Mouse (Mus musculus): Measurements from ENCODE around the gene Ccdc124.
A peak's percentile ranks its signal among the peaks of the same experiment; 100 is the strongest.
"Not testable (repeated sequence)": the region's sequence is repeated elsewhere in the genome, so short reads cannot be mapped to it uniquely, and the experiment has no call there.

The Ccdc124 gene

DNA sequence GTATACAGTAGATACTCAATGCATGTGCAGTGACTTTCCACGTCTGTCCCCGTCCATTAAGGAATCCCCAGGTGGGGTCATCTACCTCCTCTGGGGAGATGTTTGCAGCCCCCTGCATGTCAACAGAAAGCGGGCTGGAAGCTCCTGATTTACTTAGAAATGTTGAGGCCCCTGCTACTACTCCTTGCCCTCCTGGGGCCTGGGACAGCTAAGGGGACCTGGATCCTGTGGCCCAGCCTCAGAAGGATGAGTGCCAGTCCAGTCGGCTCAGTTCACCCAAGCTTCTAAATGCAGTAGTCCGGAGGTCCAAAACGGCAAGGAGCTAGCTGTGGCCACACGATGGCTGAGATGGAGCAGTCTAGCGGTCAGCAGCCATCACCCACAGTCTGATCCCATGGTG lies 29.8 kb downstream of the Ccdc124 start:
- no peak for DNase-seq

DNA sequence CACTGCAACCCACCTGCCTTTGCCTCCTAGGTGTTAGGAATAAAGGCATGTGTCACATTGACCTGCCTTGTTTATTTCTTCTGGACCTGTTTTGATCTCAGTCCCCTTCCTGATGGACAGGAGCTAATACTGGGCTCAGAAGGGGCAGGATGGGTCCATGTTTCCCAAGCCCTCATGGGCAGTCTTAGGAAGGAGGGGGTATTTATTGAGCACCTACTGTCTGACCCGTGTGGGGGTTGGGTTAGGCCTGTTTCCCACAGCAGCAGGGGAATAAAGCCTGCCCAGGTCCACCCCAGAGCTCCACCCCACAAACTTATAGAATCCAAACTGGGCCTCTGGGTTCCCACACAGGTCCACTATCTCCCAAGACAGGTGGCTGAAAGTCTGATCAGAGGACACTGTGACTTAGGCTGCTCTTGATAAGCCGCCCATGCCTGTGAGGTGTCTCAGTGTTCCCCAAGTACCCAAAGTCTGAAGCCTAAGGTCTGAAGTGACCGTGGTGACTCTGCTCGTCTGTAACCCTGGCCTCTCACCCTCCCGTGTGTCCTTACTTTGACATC lies 30.4 kb downstream of the Ccdc124 start:
- no peak for DNase-seq

GRCm38 (mm10) chr8:70842484-70842883 lies 31.3 kb downstream of the Ccdc124 start:
- DNase-seq = no peak

DNA sequence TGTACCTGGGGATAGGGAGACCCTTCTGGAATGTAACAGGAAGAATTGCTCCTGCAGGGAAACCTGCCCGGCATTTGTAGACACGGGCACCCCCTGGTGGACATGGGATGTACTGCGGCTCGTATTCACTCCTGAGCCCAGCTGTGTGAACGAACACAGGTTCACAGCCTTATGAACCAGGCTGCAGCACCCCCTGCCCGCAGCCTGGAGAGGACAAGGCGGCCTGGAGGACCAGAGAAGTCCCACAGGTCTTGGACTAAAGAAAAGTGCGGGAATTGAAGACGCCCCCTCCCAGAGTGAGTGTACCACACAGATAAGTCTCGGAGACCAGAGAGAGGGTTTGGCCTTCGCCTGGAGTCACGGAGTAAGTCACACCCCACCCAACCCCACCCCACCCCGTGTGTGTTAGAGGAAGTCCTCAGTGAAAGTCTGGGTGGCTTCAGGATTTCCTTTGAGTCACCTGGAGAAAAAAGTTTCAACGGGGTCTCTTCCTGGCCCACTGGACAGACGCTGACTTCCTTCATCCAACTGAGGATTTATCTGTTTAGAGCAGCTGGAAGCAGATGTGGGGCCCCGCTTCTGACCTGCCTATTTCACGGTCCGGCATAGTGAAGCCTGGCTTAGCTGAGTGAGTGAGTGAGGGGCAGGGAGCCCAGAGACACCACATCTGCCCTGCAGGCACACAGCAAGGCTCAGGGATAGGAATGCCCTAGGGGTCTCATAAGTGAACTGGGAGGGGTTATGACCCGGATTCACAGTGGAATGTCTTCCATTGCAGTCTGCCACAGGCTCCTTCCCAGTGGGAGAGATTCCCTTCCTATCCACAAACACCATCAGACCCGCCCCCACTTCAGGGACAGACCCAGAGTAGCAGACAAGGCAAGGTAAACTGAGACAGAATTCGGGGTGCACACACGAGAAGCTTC lies 32.3 kb downstream of the Ccdc124 start:
- DNase-seq = peak; percentile 86

DNA sequence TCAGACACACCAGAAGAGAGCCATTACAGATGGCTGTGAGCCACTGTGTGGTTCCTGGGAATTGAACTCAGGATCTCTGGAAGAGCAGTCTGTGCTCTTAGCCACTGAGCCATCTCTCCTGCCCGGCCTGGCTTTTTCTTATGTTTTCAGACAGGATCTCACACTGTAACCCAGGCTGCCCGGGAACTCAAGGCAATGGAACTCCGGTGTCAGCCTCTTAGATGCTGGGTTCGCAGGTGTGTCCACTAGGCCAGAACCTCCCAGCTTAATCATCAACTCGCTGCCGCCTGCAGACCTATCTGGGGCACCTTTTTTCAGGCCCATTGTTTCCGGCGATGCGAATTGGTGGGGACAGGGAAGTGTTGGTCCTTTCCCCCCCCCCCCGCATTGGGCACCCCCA lies 33.1 kb downstream of the Ccdc124 start:
- no peak for DNase-seq

DNA sequence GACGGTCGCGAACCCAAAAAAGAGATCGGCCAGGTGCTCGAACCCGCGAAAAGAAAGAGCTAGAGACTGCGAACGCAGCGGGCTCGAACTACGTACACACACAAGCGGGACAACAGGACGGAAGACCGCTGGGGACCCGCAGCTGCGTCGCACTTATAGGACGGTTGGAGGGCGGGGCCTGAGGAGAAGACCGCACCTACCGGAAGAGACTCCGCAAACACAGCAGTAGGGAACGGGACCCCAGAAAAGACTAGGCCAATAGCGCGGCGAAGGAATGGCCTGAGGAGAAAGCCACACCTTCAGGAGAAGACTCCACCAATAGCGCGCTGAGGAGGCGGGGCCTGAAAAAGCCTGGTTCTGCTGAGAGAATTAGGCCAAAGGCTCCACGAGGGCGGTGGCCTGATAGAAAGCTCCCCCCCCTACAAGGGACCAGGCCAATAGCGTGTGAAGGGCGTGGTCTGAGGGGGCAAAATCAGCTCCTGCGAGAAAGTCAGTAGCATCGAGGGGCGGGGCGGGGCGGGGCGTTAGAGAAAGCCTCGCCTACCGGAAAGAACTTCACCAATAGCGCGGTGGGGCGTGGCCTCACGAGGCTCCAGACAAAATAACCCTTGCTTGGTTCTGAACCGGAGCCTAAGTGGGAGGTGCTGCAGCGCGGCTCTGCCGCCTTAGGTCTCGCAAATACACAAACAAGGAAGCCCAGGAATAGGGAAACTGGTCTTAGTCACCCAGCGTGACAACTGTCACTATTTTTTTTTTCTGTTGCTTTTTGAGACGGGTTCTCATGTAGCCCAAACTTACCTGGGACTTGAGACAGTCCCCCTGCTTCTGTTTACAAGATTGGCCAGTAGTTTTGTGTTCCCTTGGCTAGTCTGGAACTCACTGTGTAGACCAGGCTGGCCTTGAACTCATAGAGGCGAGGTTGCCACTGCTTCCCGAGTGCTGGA lies 34.1 kb downstream of the Ccdc124 start, which contains the start of gene Arrdc2:
Gene Arrdc2 (minus strand): TSS at position 313 of the 944 bp plus-strand sequence.
- DNase-seq = peak; percentile 98

DNA sequence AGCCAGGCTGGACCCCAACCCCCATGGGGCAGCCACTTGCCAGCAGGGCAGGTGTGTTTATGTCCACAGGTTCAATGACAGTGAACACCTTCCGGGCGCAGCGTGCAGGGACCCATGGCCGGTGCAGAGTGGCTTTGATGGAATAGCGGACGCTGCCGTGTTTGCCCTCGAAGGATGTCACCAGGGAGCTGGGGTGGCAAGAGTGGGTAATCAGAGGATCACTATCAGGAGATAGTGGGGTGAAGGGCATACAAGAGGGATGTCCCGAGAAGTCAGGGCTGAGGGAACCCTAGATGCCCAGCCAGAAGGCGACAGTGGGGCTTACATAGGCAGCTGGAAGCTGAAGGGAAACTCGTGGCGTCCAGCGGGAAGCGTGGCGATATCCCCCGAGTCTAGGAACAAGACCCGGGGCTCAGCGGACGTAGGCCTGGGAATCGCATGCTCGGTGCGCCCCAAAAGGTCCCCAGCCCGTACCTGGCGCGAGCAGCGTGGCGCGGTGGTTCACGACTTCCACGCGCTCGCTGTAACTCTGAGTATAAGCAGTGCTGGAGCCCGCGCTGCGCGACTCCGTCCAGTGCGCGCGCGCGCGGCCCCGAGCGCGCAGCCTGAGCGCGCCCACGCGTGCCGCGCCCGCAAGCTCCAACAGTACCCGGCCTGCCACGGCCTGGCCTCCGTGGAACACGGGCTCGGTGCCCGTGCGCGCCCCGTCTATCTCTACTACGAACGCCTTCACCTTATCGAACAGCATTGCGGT lies 34.9 kb downstream of the Ccdc124 start:
- no peak for DNase-seq

DNA sequence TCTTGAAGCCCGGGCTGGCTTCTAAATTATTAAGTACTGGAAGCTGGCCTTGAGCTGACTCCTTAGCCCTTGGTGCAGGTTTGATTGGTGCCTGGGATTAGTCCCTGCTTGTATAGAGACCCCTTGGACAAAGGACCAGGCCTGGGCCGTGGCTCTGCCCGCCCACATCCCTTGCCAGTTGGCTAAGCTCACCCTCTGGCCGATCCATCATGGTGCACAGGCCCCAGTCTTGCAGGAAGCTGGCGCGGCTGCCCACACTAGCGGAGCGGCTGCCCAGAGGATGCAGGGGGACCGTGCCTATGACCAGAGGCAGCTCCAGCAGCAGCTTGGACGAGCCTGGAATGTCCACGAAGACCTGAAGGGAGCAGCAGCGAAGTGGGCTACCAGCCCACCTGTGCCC lies 37.1 kb downstream of the Ccdc124 start:
- DNase-seq = no peak

DNA sequence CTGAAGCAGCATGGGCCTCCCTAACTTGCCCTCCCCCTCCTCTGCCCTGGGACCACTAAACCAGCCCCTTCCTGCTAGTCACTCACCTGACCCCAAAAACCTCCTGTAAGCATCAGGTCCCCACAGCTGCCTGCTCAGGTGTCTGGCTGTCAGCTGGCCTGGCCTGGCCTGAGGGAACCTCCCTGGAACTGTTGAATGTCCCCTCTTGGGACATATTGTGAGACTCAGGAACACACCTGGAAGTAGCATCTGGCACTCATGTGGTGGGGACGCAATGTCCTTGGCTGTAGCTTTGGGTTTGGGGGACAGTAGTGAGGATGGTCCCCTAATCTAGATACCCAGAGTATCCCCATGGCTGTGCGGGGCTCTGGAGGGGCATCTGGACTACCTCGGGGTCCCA lies 39.7 kb downstream of the Ccdc124 start:
- no peak for DNase-seq

- no peak for DNase-seq
These were observed 40.2 kb downstream of the Ccdc124 start for GRCm38 (mm10) chr8:70833520-70833919.

GRCm38 (mm10) chr8:70833018-70833482 lies 40.7 kb downstream of the Ccdc124 start:
- no peak for DNase-seq

DNA sequence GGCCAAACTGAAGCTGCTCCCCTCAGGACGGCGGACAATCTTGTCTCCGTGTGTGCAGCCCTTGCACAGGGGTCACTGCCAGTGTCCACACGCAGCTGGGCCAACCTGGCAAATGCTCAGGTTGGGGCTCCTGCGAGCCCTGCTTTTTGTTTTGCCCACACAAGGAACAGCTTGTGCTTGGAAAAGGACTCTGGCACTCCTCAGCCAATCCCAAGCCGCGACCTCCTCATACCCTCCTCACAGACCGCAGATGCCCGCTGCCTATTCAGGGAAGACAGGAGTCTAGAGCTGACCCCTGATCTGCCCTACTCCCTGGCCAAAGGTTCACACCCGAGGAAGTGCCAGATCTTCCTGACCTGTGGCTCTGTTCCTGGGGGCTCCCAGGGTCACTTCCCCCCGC lies 41.4 kb downstream of the Ccdc124 start:
- no peak for DNase-seq

DNA sequence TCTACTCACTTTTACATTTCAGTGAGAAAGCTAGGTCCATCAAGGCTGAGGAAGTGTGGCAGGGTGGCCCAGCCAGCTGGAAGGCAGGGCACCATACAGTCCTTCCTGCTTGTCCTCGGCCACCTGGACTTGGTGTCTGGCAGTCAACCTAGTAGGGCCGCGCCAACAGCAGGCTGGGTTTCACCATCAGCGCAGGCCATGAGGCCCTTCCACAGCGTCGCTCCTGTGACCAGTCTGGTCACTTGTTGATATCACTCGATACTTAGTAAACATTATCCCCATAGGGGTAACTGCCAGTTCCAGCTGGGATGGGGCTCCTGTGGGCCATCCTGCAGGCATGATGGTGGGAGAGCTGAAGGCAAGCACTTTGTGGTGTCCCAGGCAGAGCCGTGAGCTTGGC lies 42.2 kb downstream of the Ccdc124 start:
- no peak for DNase-seq

DNA sequence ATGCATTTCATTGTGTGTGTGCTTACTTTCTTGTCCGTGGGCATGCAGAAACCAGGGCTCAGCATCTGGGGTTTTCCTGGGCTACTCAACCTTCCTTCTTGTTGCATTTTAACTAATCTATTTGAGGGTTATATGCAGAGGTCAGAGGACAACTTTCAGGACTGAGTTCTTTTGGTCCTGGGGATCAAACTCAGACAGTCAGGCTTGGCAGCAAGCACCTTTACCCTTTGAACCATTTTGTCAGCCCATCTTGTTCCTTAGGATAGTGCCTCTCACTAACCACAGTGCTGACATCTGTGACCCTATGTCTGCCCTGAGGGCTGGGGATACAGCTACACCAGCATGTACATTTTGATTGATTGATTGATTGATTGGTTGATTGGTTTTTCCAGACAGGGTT lies 45.9 kb downstream of the Ccdc124 start:
- DNase-seq = no peak

DNA sequence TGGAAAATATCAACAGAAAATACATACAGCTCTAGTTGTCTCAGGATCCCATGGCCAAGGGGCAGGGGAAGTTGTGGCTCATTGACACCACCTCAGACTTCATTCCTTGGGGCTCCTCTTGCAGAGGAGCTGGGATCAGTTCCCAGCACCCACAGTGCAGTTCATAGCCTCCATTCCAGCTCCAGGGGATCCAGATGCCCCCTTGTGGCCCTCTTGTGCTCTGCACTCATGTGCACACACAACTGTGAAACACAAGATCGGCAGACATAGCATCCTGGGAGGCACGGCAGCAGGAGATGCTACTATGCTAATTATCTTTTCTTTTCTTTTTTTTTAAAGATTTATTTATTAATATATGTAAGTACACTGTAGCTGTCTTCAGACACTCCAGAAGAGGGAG lies 46.7 kb downstream of the Ccdc124 start:
- no peak for DNase-seq

DNA sequence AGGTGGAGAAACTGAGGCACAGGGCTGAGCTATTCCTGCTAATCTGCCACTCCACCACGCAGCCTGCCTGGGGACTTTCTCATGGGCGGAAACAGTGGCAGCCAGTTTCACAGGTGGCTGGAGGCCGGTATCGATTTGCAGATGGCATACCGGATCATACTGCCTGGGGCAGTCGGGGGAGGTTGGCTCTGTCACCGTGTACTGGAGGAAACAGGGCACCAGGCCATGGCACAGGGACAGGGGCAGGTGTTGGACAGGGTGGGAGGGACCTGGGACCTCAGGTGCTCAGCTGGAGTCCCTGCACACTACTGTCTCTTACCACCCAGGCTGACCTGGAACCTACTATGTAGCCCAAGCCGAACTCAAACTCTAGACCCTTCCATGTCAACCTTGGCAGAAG lies 47.9 kb downstream of the Ccdc124 start:
- no peak for DNase-seq

DNA sequence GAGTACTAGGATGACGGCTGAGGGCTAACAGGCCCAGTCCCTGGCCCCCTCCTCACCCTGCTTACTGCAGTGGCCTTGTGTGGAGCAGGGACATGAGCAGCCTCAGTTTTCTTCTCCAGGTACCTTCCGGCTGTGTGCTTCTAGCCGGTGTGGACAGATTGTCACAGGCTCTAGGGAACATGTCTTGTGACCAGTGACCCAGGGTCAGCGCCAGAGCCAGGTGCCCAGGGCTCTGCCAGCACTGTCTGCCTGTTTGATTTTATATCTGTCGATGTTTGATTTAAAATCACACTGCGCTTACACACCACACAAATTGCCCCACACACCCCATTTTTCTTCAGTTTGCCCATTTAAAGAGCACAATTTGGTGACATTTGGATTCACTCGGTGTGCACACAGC lies 49.9 kb downstream of the Ccdc124 start:
- no peak for DNase-seq

DNA sequence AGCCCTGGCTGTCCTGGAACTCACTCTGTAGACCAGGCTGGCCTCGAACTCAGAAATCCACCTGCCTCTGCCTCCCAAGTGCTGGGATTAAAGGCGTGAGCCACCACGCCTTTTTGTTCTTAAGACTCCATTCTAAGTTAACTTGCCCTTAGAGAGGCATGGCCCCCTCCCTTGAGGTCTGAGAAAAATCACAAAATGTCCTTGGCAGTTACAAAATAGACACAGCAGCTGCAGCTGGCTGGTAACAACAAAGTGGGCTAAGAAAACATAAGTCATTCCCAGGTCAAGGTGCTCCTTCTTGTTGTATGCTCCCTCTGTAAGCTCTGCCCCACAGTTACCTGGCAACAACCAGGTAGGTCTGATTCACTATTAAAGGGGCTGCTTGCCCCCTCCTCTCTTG lies 51.1 kb downstream of the Ccdc124 start:
- not testable (repeated sequence) for DNase-seq

DNA sequence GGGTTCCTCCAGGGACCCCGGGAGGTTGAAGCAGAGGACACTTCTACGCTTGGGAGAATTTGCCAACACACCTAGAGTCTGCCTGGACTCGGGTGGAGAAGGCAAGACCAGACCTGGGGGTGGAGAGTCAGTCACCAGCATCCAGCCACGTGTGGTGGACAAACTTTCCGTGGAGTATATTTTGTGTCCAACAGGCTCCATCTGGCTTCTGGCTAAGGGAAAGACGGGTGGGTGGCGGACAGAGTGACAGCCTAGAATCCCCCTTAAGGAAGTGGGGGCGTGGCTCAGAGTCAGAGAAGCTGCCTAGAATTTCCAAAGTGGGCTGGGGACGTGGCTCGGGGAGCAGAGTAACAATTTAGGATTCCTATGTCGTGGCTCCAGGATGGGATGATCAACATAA lies 51.7 kb downstream of the Ccdc124 start:
- no peak for DNase-seq

DNA sequence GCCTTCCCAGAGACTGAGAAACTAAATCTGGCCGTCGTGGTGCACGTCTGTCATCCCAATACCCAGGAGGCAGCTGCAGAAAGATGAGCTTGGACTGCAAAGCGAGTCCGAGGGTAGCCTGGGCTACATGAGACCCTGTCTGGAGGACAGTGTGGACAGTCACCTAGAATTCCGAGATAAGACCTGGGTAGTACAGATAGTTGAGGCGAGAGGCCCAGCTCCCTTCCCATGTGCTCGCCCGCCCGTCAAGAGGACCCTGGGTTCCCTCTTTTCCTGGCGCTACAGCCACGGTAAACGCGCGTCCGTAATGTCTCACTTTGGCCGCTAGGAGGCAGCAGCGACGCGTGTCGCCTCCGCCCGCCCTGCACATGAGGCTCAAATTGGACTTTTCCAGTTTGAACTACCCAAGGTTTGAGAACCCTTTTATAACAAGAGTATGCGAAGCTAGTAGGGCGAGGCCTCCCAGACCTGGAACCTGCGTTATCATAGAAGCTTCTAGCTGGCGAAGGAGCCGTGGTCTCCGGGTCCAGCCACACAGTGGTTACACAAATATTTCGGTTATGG lies 52.3 kb downstream of the Ccdc124 start:
- DNase-seq = no peak

DNA sequence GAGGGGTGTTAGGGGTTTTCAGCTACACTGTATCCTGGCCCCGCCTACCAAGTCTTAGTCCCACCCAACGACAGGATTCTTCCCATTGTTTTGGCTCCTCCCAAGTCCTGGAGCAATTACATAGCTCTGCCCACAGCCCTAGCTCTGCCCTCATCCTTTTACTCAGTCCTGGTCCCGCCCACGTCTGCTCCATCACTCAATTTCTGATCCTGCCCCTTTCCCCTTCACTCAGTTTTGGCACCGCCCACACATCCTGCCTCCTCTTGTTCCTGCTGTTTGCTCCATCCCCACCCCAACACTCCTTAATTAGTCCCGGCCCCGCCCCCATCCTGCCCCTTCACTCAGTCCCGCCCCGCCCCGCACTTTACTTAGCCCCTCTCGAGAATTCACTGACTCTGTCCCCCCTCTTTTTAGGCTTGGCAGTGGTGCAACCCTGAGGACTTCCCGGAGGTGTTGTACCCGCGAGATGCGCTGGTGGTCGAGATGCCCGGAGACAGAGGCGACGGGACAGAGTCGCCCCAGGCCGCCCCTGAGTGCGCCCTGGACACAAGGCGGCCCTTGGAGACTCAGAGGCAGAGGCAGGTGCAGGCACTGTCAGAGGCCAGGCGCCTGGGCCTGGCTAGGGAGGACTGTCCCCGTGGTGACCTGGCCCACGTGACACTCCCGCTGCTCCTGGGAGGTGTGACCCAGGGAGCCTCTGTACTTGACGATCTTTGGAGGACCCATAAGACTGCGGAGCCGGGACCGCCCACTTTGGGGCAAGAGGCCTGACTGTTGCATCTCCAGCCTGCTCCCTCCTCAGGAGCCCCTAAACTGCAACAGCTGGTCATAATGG lies 53.4 kb downstream of the Ccdc124 start:
- no peak for DNase-seq

All from cerebellum, adult 11 months (tissue).